Mouse (Mus musculus): ENCODE results near the gene Commd1.
A peak's percentile ranks its signal among the peaks of the same experiment; 100 is the strongest.

The Commd1 gene

GRCm38 (mm10) chr11:22981984-22982757 is at the start of gene Commd1, which contains the start of gene Gm28048:
Gene Commd1, minus strand, starts transcription at chr11:22982382.
Gene Gm28048, minus strand, starts transcription at chr11:22982090.
- DNase-seq (ENCODE audit: low spot score in 2 of 2): peak; percentile 97 to 99

GRCm38 (mm10) chr11:23029399-23029798 is 47.2 kb upstream of the Commd1 start:
- no peak for DNase-seq (ENCODE audit: low spot score in 2 of 2)

GRCm38 (mm10) chr11:23028957-23029356 is 46.8 kb upstream of the Commd1 start:
- DNase-seq (ENCODE audit: low spot score in 2 of 2): no peak

- no peak for DNase-seq (ENCODE audit: low spot score in 2 of 2)
Observed at GRCm38 (mm10) chr11:23024169-23024568, 42.0 kb upstream of the Commd1 start.

- no peak for DNase-seq (ENCODE audit: low spot score in 2 of 2)
Observed at GRCm38 (mm10) chr11:23023155-23023554, 41.0 kb upstream of the Commd1 start.

GRCm38 (mm10) chr11:23020841-23021240 is 38.7 kb upstream of the Commd1 start:
- no peak for DNase-seq (ENCODE audit: low spot score in 2 of 2)

GRCm38 (mm10) chr11:23020116-23020770 is 38.1 kb upstream of the Commd1 start:
- no peak for DNase-seq (ENCODE audit: low spot score in 2 of 2)

GRCm38 (mm10) chr11:23017943-23018342 is 35.8 kb upstream of the Commd1 start:
- no peak for DNase-seq (ENCODE audit: low spot score in 2 of 2)

GRCm38 (mm10) chr11:23014996-23015395 is 32.8 kb upstream of the Commd1 start:
- no peak for DNase-seq (ENCODE audit: low spot score in 2 of 2)

- DNase-seq (ENCODE audit: low spot score in 2 of 2): no peak
Observed at GRCm38 (mm10) chr11:23013580-23014294, 31.6 kb upstream of the Commd1 start.

GRCm38 (mm10) chr11:23013096-23013495 is 30.9 kb upstream of the Commd1 start:
- DNase-seq (ENCODE audit: low spot score in 2 of 2): no peak

GRCm38 (mm10) chr11:23008824-23009200 is 26.6 kb upstream of the Commd1 start:
- no peak for DNase-seq (ENCODE audit: low spot score in 2 of 2)

- peak; percentile 84 to 91 for DNase-seq (ENCODE audit: low spot score in 2 of 2)
Observed at GRCm38 (mm10) chr11:23008181-23008823, 26.1 kb upstream of the Commd1 start.

- peak; percentile 77 to 79 for DNase-seq (ENCODE audit: low spot score in 2 of 2)
Observed at GRCm38 (mm10) chr11:23007481-23008180, 25.4 kb upstream of the Commd1 start, which contains the start of gene Fam161a. Gene Fam161a, plus strand, starts transcription at chr11:23007531.

- DNase-seq (ENCODE audit: low spot score in 2 of 2): no peak
Observed at GRCm38 (mm10) chr11:23007166-23007480, 24.9 kb upstream of the Commd1 start.

- no peak for DNase-seq (ENCODE audit: low spot score in 2 of 2)
Observed at GRCm38 (mm10) chr11:23005276-23005675, 23.1 kb upstream of the Commd1 start.

- DNase-seq (ENCODE audit: low spot score in 2 of 2): no peak
Observed at GRCm38 (mm10) chr11:22998308-22998707, 16.1 kb upstream of the Commd1 start.

- no peak for DNase-seq (ENCODE audit: low spot score in 2 of 2)
Observed at GRCm38 (mm10) chr11:22995461-22995860, 13.3 kb upstream of the Commd1 start.

- DNase-seq (ENCODE audit: low spot score in 2 of 2): no peak
Observed at GRCm38 (mm10) chr11:22994271-22994670, 12.1 kb upstream of the Commd1 start.

GRCm38 (mm10) chr11:22991218-22991835 is 9.1 kb upstream of the Commd1 start:
- no peak for DNase-seq (ENCODE audit: low spot score in 2 of 2)
